Mouse (Mus musculus) layer of hippocampus, adult 8-10 months (tissue): Measurements from ENCODE around the gene Ddx54. TPM values are rescaled to one million over a fixed set of nuclear protein-coding genes. Genes with fewer than 3 reads are reported as not detected.

Experiments used
- DNase-seq, 2 experiments: peaks; one replicate each; pipeline ENCODE4 v3.0.0; 2022; ENCODE audit warnings: low spot score in 2 of 2
- total RNA-seq, 4 experiments: library from RNA; stranded (reverse); gene quantifications; 2 replicates each; pipeline ENCODE4 v1.2.4; 2022

Gene Ddx54
- total RNA-seq: 10 to 100 TPM; 32.8 to 37.1 (median 35.7) TPM

DNA sequence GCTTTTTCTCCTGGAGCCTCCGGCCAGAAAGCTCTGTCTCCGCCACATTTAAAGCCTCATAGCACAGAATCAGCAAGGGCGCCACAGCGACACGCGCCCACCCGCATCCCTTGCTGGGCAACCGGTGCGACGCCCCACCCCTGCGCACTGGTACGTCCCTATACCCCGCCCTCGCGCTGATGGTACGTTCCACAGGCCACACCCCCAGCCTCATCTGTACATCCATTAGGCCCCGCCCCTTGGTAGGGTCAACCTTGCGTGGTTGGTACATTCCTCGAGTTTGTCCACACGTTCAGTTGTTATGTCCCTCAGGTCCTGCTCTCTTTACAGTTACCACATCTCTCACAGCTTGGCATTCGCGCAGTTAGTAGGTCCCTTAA lies at the start of gene Ddx54, which contains the start of gene Rita1:
Ddx54 (plus strand) TSS at position 298 of the 380 bp plus-strand sequence.
Rita1 (minus strand) TSS at position 148 of the 380 bp plus-strand sequence.
- peak; percentile 97 to 99 for DNase-seq

DNA sequence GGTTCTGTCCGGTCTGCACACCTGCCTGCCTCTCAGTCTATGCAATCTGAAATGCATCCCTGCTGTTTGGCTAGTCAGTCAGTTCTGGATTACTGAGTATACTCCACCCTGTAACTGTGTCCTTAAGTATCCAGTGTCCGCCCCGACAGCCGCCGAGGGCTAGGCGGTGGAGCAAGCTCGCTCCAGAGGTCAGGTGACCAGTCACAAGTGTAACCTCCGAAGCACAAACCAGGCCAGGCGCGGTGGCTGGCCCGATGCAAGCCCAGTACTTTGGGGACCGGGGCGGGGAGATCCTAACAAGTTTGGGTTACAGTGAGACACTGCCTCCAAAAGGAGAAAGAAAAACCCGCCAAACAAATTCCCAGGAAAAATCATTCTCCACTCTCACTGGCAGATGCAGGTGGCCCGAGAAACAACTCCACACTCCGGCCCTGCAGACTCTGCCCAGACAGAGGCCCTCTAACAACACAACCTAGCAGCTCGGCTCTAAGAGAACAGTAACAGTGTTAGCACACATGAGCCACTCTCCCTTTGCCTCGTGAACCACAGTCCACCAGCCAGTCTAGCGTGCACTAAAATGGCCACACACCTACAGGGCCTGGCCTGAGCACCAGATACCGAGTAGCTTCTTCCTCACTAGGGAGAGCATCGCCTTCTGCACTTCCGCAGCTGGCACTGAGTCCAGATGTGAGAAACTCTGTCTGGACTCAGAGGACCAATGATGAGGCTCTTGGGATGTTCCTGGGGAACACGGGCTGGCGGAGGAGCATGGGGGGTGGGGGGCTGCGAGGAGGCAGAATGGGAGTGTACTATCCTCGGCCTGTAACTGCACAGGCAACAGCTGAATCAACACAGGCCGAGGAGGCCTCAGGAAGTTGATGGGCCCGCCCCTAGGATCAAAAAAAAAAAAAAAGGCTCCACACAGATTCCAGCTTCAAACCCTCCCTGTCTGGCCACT lies 49.3 kb upstream of the Ddx54 start:
- DNase-seq: no peak

DNA sequence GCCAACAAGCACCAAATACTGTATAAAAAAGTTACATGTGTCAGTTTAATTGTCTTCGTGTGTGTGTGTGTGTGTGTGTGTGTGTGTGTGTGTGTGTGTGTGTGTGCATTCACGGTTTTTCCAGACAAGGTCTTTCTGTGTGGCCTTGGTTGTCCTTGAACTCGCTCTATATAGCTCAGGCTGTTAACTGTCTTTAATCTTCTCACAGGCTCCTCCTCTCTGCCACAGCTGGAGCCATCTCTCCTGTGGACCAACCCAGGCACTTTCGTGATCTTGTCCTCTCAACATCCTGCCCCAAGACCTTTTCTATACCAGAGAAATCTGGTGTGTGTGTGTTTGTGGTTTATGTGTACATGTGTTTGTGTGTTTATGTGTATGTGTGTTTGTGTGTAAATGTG lies 48.6 kb upstream of the Ddx54 start:
- DNase-seq: no peak

DNA sequence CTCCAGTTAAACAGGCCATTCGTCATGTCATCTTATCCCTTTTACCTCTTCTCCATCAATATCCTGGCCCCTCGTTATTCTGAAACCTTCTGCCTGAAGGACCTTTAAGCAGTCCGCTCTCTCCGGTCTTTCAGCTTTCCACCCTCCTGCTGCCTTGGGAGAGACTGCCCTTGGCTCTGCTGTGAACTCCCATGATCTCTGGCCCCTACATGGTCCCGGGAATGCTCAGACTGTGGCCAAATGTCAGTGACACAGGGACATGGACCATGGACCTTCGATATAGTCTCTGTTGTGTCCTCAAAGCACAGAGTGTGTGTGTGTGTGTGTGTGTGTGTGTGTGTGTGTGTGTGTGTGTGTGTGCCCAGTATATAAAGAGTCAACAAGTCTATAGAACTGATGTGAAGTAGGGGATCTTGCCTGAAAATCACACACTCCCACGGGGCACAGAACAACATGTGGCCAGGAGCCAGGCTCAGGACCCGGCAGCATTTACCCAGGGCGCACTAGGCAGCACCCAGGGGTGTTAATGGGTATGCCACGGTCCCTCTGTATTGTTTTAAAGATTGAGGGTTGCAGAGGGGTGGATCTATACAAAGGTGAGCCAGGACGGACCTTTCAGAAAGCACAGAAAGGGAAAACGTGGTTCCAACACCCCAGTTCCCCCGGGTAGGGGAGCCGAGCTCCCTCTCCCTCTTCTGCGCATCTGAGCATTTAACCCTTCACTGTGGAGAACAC lies 47.2 kb upstream of the Ddx54 start:
- DNase-seq: no peak

DNA sequence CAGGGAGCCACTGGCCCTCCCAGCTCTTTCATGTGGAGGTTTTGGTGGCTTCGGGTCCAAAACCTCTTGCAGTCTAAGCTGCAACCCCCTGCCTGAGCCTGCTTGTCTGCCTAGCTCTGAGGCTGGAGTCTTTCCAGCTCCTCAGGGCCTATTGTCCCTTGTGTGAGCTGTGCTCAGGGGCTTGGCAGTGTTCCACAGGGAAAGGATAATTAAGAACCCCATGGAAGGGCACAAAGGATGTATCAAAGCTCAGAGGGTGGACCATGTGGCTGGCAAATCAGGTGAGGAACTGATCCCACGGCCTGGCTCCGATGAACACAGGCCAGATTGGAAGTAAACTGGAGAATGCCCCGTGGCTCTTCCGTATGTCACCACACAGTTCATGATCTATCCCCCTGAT lies 46.4 kb upstream of the Ddx54 start:
- peak in 1 of 2 experiments; percentile 54 for DNase-seq

DNA sequence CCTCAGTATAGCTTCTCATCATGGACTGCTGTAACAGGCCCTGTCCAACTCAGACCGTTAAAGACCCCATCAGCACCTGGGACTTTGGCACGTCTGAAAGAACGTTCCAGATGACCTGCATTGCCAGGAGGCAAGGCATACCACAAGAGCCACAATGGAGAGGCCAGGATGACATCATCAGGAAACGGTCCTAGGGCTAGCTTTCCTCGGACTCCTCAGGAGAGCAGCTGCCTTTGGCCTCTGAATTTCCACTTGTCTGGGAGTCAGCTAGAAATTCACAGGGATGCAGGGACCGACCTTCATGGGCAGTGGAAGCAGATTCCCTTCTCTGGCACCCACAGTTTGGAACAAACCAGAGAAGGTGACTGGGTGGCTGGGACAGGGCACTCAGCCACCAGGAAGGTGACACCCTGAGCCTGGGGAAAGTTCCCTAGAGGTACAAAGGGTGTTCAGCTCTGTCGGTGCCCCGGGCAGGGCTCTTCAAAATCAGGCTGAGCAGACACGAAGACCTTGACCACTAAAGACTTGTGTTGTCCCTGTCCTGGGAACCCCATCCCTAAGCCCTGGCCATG lies 45.8 kb upstream of the Ddx54 start:
- DNase-seq: no peak

DNA sequence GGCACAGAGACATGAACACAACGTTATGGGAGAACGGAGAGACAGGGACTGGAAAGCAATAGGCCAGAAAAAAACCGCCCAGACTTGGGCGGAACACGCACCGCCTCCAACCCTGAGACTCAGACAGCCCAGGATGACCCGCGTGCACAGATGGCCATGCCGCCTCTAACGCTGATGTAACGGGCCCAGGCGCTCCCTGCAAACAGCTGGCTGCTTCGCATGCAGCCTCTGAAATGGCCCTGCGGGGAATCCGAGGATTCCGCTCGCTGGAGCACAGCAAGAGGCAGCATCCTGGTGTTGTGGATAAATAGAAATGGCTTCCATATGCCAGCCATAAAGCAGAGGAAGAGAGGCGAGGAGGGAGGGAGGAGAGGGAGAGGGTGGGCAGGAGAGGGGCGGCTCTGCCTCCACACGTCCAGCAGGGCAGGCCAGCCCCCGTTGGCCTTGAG lies 45.3 kb upstream of the Ddx54 start:
- DNase-seq: peak in 1 of 2 experiments; percentile 46

DNA sequence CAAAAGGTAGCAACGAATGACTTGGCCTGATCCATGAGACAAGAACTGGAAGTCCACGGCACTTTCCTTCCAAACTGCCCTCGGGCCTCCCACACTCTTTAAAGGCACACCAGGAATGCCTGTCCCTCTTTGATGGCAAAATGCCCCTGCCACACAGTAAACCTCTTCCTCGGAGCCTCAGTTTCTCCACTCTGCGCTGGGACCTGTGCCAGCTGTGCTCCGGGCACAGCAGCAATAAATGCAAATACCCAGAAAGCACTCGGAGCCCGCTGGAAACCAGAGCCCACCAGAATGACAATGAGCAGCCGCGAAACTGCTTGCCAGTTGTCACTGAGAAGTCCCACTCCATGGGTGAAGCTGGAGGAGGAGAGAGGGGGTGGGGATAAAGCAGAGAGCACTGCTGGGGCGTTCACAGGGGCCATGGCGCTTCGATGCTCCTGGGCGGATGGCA lies 44.8 kb upstream of the Ddx54 start:
- no peak for DNase-seq

DNA sequence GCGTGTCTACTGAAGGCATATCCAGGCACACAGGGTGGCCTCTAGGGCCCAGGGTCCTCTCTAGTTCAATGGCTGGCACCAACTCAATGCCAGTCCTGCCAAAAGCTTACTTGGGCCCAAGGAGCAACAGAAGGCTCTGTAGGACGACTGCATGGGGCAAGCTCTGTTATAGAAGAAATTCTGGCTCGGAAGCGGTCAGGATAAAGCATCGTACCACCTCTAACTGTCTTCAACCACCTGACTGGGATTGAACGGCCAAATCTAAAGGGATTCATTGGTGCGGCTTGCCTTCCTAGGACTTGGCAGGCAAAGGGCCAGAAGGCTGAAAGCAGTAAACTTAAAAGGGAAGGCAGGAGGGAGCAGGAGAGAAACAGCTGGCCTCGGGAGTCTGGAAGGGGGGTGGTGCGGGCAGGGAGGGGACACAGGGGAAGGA lies 44.2 kb upstream of the Ddx54 start:
- DNase-seq: peak in 1 of 2 experiments; percentile 44

DNA sequence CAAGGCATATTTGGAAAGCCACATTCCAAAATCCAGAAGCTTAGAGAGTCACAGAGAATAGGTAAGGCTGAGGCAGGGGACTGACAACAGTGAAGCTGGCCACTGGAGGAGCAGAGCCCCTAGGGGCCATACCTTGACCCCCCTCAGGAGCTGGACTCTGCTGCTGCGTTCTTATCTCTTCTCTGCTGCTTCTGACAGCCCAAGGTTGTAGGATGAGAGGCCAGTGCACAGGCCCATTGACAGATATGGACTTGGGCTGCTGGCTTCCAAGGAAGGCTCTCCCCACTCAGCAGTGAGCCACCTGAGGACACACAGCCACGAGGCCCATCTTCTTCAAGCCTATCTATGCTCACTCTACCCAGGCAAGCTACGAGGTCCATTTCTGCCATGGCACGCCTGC lies 43.6 kb upstream of the Ddx54 start:
- no peak for DNase-seq

DNA sequence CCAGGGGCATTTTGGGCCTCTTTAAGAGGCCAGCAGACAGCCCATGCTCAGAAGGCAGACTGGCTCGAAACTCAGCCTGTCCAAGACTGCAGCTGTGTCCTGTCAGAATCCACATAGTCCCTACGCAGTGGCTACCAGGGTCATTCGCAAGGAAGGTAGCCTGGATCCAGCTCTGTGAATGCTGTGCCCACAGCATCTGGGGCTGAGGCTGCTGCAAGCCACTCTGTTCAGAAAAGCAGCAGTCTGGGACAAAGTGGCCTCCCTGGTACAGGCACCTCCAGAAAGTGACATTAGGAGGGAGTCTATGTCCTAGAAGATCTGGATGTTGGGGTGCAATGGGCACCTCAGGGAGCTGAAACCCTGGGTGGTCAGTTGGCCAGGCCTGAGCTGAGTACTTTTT lies 42.7 kb upstream of the Ddx54 start:
- no peak for DNase-seq

DNA sequence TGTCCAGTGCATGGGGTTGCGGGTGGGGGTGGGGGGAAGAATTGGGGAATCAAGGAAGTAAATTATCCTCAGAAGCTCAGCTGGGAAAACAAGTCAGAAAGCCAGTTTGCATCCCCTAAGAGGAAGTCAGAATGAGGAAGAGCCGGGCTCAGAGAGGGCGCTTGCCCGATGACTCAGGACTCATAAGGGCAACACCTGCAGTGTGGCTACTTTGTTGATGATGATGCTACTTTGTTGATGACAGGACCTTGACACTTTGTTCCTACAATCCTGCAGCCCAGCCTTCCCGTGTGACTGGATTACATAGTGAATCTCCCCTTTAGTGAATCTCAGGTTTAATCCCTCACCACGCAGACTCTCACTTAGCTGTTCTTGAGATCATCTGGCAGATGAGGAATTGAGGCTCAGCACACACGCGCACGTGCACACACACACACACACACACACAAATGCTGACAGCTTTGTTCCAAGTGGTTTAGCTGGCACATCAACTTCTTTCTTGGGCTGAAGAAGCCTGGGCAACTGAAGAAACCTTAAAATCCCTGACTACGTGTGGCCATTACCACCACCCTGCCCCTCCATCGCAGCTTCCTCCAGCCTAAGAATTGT lies 42.1 kb upstream of the Ddx54 start:
- DNase-seq: no peak

DNA sequence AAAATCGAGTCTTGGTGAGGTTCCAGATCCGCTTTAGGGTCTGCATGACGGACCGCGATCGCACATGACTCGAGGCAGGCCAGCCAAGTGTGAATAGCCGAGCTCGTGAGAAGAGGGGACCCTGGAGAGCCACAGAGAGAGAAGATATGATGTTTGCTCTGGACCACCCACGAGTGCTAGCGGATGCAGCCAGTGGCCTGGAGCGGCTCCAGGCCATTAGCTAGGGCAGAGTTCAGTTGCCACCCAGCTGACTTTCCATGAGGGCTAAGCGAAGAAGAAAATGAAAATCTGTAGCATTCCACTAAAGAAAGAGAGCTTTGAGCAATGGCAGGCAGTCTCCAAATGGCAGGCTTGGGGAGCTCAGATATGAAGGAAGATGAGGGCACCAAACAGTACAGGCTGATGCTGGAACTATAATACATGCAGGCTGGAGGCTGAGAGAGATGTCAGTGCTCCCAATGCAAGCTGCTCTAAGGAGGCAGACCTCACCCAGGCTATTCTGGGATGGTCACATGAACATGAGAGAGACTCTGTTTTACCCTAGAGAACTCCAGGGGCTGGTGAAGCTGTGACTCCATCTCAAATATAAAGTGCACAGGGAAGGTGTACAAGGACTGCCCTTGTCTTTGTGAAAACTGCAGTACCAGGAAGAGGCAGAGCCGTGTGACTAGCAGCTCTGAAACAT lies 41.3 kb upstream of the Ddx54 start:
- no peak for DNase-seq

DNA sequence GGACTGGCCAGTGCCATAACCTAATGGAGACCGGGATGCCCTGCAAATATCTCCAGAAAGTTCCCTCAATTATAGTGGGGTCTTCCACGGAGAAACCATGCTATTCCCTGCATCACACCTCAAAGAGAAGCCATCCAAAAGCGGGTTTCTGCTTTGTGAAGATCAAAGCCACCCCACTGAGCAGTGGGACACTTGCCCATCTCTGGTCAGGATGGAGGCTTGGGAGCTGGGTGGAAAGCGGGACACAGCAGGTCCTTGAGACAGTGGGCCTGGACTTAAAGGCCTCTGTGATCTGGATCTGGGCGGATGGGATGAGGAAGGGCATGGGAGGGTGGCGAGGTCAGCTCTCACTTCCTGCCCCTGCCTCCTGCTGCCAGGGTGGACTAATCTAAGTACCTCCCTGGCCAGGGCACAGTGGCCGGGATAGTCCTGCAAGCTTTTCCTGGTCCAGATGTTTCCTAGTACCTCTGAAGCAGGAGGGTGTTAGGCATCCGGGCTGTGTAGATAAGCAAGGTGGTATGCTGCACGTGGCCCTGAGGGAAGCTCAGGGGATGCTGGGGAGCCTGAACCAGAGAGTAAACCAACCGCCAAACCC lies 38.0 kb upstream of the Ddx54 start:
- DNase-seq: no peak

DNA sequence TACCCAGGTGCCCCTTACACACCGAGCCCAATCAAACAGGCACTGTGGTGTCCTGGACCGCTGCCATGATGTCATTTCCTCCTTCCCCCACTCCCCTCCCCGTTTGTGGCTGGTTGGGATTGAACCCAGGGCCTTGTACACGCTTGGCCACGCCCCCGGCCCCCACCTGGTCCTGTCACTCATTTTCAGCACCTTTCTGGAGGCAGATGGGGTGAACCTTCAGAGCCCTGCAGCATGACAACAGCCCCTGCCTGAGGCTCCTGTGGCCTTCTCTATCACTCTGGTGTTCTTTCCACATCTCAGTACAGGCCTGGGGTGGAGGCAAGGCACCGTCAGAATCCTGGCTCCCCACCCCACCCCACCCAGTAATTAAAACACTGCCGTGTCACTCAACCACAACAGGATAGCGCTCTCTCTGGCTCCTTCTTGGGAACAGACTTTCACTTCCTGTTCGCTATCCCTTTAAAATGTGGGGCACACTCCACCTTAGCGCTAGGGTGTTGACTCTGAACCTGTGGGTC lies 35.7 kb upstream of the Ddx54 start:
- no peak for DNase-seq

DNA sequence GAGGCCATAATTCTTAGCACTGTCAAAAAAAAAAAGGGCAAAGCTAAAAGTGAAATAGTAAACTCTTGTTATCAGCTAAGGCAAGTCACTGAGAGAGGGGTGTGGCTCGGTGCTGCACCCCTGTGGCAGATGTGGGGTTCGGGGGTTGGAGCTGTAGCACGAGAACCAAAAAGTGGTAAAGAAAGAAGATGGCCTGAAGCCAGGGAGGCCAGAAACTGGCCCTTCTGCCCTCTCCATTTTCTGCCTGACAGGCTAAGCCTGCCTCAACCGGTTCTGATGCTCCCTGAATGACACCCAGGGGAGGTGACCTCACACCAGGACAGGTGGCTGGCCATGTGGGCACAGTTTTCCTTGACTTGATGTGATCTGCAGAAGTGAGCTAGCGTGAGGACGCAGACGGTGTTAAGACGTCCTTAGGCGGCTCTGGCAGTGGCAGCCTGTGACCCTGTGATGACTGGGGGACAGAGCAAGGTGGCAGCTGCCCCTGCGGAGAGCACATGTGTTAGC lies 34.6 kb upstream of the Ddx54 start:
- no peak for DNase-seq

DNA sequence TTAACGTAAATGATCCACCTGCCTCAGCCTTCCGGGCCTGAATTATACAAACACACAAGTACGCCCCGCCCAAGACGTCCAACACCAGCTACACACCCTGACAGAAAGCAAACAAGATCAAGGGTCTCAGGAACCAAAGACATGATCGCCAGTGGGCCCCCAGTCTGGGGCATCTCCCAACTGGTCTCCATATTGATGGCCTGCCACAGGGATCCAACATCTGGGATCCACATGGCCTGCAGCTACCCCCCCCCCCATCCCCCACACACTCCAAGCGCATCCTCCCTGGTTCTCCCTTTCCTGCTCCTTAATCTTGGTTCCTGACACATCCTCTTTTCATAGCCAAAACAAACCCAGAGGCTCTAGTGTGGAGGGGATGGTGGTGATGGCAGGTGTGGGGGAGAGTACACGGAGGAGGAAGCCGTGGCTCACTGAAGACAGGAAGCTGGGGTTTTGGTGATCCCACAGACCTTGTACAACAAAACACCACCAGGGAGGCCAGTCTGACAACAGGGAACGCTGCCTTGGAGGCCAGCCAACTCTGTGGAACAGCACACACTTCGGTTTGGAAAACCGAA lies 33.9 kb upstream of the Ddx54 start:
- DNase-seq: no peak

DNA sequence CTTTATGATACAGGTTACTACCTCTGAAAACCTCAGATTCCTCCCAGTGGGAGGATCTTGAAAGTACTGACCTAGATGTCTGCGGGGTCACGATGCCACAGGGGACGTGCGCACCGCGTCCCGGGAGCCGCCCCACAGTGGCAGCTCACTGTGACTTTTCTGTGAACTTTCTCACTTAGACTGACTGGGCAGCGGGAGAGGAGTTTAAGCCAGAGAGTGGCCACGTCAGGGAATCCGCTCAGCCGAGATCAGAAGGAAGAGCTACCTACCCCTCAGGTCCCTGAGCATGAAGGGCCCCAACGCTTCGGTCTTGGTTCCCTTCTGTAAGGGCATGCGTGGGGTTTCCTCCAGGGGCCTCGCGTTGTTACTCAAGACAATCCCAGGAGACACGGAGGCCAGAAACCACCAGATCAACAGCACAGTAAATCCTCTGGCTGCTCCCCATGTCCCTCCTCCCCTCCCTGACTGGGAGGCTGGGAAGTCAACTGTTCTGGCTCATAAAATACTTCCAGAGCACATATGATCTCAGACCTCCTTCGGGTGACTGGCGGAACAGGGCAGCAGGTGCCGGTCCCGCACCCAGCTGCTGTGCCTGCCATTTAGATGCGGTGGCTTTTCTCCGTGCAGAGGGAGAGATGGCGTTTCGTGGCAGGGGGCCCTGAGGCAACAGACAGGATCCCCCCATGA lies 33.2 kb upstream of the Ddx54 start:
- DNase-seq: no peak
